Mouse (Mus musculus) Patski (cell line): ENCODE measurements around the gene Pla2g15. TPM values are rescaled to one million over a fixed set of nuclear protein-coding genes. Genes with fewer than 3 reads are reported as not detected.

ENCODE experiments used
- ATAC-seq: fragments of 100-300 bp; one replicate; pipeline ENCODE4 v1.8.0; 2021
- CTCF ChIA-PET: fragments of 350-600 bp; sonication (Branson Sonifier 250); formaldehyde crosslinking; loops from one replicate; lab custom pipeline; 2022; ENCODE audit warnings: inconsistent platforms; lab: Charles Lee
- POLR2A ChIA-PET: fragments of 350-600 bp; sonication (Branson Sonifier 250); formaldehyde crosslinking; loops from one replicate; lab custom pipeline; 2022; ENCODE audit warnings: antibody characterized with exemption, inconsistent platforms; lab: Charles Lee
- DNase-seq: peaks from one replicate; pipeline ENCODE4 v3.0.0-alpha.2; 2011; ENCODE audit warnings: low read depth, low spot score
- H3K27me3 ChIP-seq: fragments of 371-371 bp; one replicate; pipeline ENCODE4 v1.5.1; 2021
- CTCF ChIP-seq: fragments of 100-300 bp; IDR thresholded peaks from one replicate; pipeline ENCODE4 v1.5.1; 2021
- in situ Hi-C: fragments of 300-500 bp; cut with MboI; formaldehyde crosslinking; loops from 3 replicates; pipeline ENCODE4 v1.11.1; 2018; ENCODE audit warnings: low pct_unique_long_range_greater_than_20kb, mixed read lengths
- polyA plus RNA-seq: library from polyadenylated mRNA; unstranded; gene quantifications from one replicate; pipeline ENCODE4 v1.2.3, GENCODE M21; 2021

The Pla2g15 gene
- polyA plus RNA-seq, 1 experiment from 2014 or later: 24.6 TPM

DNA sequence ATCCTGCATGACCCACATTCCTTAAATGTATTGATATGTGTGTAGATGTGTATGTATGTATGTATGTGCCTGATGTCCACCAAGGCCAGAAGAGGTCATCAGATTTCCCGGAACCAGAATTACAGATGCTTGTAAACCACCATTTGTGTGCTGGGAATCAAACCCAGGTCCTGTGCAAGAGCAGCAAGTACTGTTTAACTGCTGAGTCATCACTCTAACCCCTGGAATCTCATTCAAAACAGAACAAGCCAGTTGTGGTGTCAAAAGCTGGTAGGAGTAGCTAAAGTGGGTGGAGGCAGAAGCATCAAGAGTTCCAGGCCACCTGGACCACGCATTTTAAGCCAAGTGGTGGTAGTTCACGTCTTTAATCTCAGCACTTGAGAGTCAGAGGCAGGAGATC, 63.8 kb downstream of the Pla2g15 start:
- in situ Hi-C loops: loop anchor here (5.0 kb wide), 1 partner anchor 188 kb away; no protein-coding TSS in a partner anchor
- TF ChIP-seq CTCF: no peak
- H3K27me3 ChIP-seq: no peaks in the 10 kb centered on the region
- no peak for ATAC-seq
- CTCF ChIA-PET: interaction anchor here (0.7 kb wide), 1 partner anchor 682 kb away, joined by 3 read pairs; no protein-coding TSS in a partner anchor
- no peak for DNase-seq
- POLR2A ChIA-PET: interaction anchor here (0.6 kb wide), 1 partner anchor 85 kb away, joined by 4 read pairs; no protein-coding TSS in a partner anchor

Other genes starting within 250 kb of the Pla2g15 start
- gene Pskh1, start 250.0 kb upstream of the Pla2g15 start, polyA plus RNA-seq: 36.4 TPM
- 1.3 TPM for gene Ctrl, start 216.5 kb upstream of the Pla2g15 start, polyA plus RNA-seq
- gene Psmb10, start 212.0 kb upstream of the Pla2g15 start, polyA plus RNA-seq: 61.7 TPM
- gene Lcat, start 207.0 kb upstream of the Pla2g15 start, polyA plus RNA-seq: 1.3 TPM
- 76.0 TPM for gene Slc12a4, start 184.3 kb upstream of the Pla2g15 start, polyA plus RNA-seq
- gene Dpep3, start 171.0 kb upstream of the Pla2g15 start, polyA plus RNA-seq: not detected
- 15.4 TPM for gene Dus2, start 159.1 kb upstream of the Pla2g15 start, polyA plus RNA-seq
- gene Dpep2nb, start 144.4 kb upstream of the Pla2g15 start, polyA plus RNA-seq: 0.14 TPM
- gene Ddx28, start 138.5 kb upstream of the Pla2g15 start, polyA plus RNA-seq: 12.7 TPM
- gene Nfatc3, start 91.6 kb upstream of the Pla2g15 start, polyA plus RNA-seq: 33.5 TPM
- 3.3 TPM for gene Esrp2, start 13.4 kb upstream of the Pla2g15 start, polyA plus RNA-seq
- 129 TPM for gene Slc7a6, start 18.5 kb downstream of the Pla2g15 start, polyA plus RNA-seq
- 48.1 TPM for gene Slc7a6os, start 60.5 kb downstream of the Pla2g15 start, polyA plus RNA-seq
- 26.1 TPM for gene Prmt7, start 60.5 kb downstream of the Pla2g15 start, polyA plus RNA-seq
- gene Smpd3, start 187.6 kb downstream of the Pla2g15 start, polyA plus RNA-seq: 0.33 TPM